Mouse (Mus musculus) G1E-ER4 (cell line): ENCODE data around the gene Asxl1. TPM values are rescaled to one million over a fixed set of nuclear protein-coding genes. Genes with fewer than 3 reads are reported as not detected.

Source experiments
- GATA1 ChIP-seq: IDR thresholded peaks from one replicate; pipeline ENCODE4 v1.8.0; 2012; ENCODE audit warnings: low read length, inconsistent platforms
- polyA plus RNA-seq: library from polyadenylated mRNA; stranded (reverse); fragments of >175 nt; gene quantifications from 2 replicates; pipeline ENCODE4 v1.2.3, GENCODE M21; 2012

Asxl1 gene
- polyA plus RNA-seq, 1 experiment, result 21.3 TPM

GRCm38 (mm10) chr2:153336117-153336516, 9.5 kb upstream of the Asxl1 start:
- TF ChIP-seq GATA1, result no peak

GRCm38 (mm10) chr2:153338361-153339350, 7.0 kb upstream of the Asxl1 start:
- TF ChIP-seq GATA1, result no peak

GRCm38 (mm10) chr2:153342166-153342565, 3.5 kb upstream of the Asxl1 start:
- no peak for TF ChIP-seq GATA1

GRCm38 (mm10) chr2:153342602-153343001, 3.0 kb upstream of the Asxl1 start:
- no peak for TF ChIP-seq GATA1

- TF ChIP-seq GATA1, result no peak
Measured at GRCm38 (mm10) chr2:153343191-153343590, 2.4 kb upstream of the Asxl1 start.

GRCm38 (mm10) chr2:153345071-153345453, 567 bp upstream of the Asxl1 start:
- TF ChIP-seq GATA1, result no peak

- TF ChIP-seq GATA1, result no peak
Measured at GRCm38 (mm10) chr2:153346221-153347182, 873 bp downstream of the Asxl1 start.

- TF ChIP-seq GATA1, result no peak
Measured at GRCm38 (mm10) chr2:153347183-153347781, 1.7 kb downstream of the Asxl1 start.

- no peak for TF ChIP-seq GATA1
Measured at GRCm38 (mm10) chr2:153348100-153348831, 2.6 kb downstream of the Asxl1 start.

- TF ChIP-seq GATA1, result no peak
Measured at GRCm38 (mm10) chr2:153350552-153351181, 5.0 kb downstream of the Asxl1 start.

- no peak for TF ChIP-seq GATA1
Measured at GRCm38 (mm10) chr2:153354648-153355047, 9.0 kb downstream of the Asxl1 start.

- TF ChIP-seq GATA1, result no peak
Measured at GRCm38 (mm10) chr2:153356784-153357183, 11.2 kb downstream of the Asxl1 start.

GRCm38 (mm10) chr2:153361101-153361710, 15.6 kb downstream of the Asxl1 start:
- no peak for TF ChIP-seq GATA1

- no peak for TF ChIP-seq GATA1
Measured at GRCm38 (mm10) chr2:153370871-153371270, 25.2 kb downstream of the Asxl1 start.
